Mouse (Mus musculus) midbrain, embryonic 10.5 days (tissue): Measurements from ENCODE around the gene Gm20695. TPM values are rescaled to one million over a fixed set of nuclear protein-coding genes. Genes with fewer than 3 reads are reported as not detected.
A peak's percentile ranks its signal among the peaks of the same experiment; 100 is the strongest.

ENCODE experiments used
- DNase-seq: peaks from one replicate; pipeline ENCODE4 v3.0.0-alpha.2; 2017; ENCODE audit warnings: low spot score
- H3K27ac ChIP-seq: fragments of 300-500 bp; sonication (generic); replicated peaks from 2 replicates; pipeline ENCODE4 v1.5.1; 2016; ENCODE audit warnings: mild to moderate bottlenecking
- H3K27me3 ChIP-seq: fragments of 300-500 bp; sonication (generic); 2 replicates; pipeline ENCODE4 v1.6.1; 2016; ENCODE audit warnings: low read depth, mild to moderate bottlenecking; ENCODE audit not compliant: poor library complexity, severe bottlenecking
- H3K36me3 ChIP-seq: fragments of 300-500 bp; sonication (generic); 2 replicates; pipeline ENCODE4 v1.6.1; 2016; ENCODE audit warnings: mild to moderate bottlenecking, moderate library complexity
- H3K4me1 ChIP-seq: fragments of 300-500 bp; sonication (generic); 2 replicates; pipeline ENCODE4 v1.6.1; 2016
- H3K4me3 ChIP-seq: fragments of 300-500 bp; sonication (generic); 2 replicates; pipeline ENCODE4 v1.5.1; 2016; ENCODE audit warnings: mild to moderate bottlenecking, moderate library complexity
- H3K9me3 ChIP-seq: fragments of 300-500 bp; sonication (generic); replicated peaks from 2 replicates; pipeline ENCODE4 v1.6.1; 2016; ENCODE audit warnings: mild to moderate bottlenecking
- WGBS: fragments of 180-500 bp; shearing (Covaris S2); methylation state at CpG from one replicate; pipeline ENCODE4 v1.1.7; 2016; 5-methylcytosine and 5-hydroxymethylcytosine counted together
- polyA plus RNA-seq: library from polyadenylated mRNA; unstranded; fragments of >200 nt; fragmentation: Nextera tagmentation; extraction: Ambion mirVana; gene quantifications from 2 replicates; pipeline ENCODE4 v1.2.1, GENCODE M21; 2016

Gene Gm20695
- polyA plus RNA-seq, 1 experiment from 2014 or later: 4.1 TPM

DNA sequence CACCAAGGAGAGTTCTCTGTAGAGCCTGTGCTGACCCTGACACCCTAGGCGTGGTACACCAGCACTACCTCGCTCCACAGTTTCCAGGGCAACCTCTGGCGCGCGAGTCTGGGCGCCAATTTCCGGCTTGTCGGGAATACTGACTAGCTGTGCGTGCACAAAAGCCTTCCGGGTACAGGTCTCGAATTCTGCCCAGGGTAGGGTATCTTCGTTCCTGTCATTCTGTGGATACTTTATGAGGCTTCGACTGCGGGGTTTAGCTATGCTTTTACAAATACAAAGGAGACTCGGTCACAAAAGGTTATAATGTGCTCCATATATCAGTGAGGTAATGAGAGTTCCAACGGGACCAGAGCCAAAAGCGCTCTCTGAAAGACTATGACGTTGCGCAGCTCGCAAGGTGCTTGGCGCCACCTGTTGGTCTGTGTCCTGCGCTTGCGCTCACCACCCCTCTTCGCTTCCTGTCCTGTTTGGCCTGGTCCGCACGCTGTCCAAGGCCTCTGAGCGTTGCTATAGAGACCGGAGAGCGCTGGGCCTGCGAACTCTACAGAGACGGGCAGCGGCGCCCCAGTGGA lies 24.2 kb downstream of the Gm20695 start, which contains the start of the genes 1700037C18Rik and Cluap1:
Gene 1700037C18Rik (minus strand): TSS at position 153 of the 575 bp plus-strand sequence.
Gene Cluap1 (plus strand): TSS at position 265 of the 575 bp plus-strand sequence.
- Histone ChIP-seq H3K4me1 (peaks cover 25% of the 10 kb centered on the region), H3K36me3 (peaks cover 49% of the 10 kb centered on the region), H3K9me3 (no peaks in the 10 kb centered on the region), H3K27ac (peak within 1 kb of the TSS; percentile 87), H3K4me3 (peak within 1 kb of the TSS; percentile 62), H3K27me3 (no peaks in the 10 kb centered on the region)
- WGBS: under 1% methylated on average over 33 of the region's 33 CpGs
- DNase-seq: peak; percentile 93

DNA sequence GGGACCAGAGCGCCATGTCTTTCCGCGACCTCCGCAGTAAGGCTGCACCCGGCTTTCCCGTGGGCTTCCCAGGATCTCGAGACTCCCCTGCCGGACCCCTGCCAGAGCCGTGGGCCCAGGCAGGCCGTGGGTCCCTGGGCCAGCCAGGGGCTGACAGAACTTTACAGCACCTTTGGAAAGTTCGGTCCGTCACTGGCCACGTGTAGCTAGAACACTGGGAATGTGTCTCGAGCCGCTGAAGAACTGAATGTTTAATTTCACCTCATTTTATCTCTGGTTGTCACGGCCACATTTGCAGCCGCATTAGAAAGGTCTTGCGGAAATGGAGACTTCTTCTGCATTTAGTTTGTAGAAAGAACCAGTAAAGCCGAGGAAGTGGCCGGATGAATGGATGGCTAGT lies 24.7 kb downstream of the Gm20695 start:
- Histone ChIP-seq H3K36me3 (peaks cover 49% of the 10 kb centered on the region), H3K27me3 (no peaks in the 10 kb centered on the region)
- 12% methylated on average over 20 of the region's 20 CpGs for WGBS

DNA sequence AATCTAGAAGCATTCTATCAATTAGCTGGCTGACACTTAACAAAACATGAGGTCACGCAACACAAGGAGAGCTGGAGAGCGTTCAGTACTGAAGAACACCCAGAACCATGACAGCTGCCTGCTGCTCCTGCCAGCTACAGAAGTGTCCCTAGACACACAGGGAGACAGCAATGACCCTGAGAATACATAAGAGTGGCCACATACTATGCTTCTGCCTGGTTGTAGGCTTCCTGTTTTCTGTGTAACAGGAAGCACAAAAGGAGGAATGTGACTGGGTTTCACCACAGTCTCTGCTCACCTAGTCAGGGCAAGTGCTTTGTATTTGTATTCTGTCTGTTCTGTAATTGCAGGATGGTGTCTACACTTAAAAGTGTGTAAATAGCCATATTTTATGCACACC lies 36.3 kb downstream of the Gm20695 start:
- 97% methylated on average over 2 of the region's 2 CpGs for WGBS
- peaks cover 80% of the 10 kb centered on the region for H3K36me3 ChIP-seq

More for the DNA sequence above, 24.7 kb downstream of the Gm20695 start:
- Histone ChIP-seq H3K4me1 (peaks cover 25% of the 10 kb centered on the region), H3K27ac (peak overlapping the region; percentile 87), H3K9me3 (no peaks in the 10 kb centered on the region), H3K4me3 (peak overlapping the region; percentile 62)
- DNase-seq: no peak

DNA sequence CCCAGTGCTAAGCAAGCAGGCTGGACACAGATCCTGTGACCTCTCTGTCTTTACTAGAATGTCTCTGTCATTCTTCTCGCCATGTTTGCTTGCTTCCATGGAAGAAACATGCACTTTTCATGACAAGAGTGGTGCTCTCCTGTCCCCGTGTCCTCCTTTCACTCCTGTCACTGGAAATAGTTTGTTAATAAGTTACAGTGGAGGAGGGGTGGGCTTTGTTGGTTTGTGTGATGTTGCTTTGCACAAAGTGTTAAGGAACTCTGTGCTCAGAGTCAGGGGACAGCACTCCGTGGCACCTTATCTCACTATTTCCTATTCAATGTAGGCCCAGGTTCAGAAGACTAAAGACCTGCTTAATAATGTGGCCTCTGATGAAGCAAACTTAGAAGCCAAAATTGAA lies 39.1 kb downstream of the Gm20695 start:
- 87% methylated on average over 3 of the region's 3 CpGs for WGBS
- Histone ChIP-seq H3K27me3 (no peaks in the 10 kb centered on the region), H3K4me3 (no peak overlapping the region), H3K27ac (no peak overlapping the region), H3K9me3 (no peaks in the 10 kb centered on the region), H3K4me1 (no peaks in the 10 kb centered on the region), H3K36me3 (peaks cover 77% of the 10 kb centered on the region)
- DNase-seq: no peak

More for the DNA sequence above, 36.3 kb downstream of the Gm20695 start:
- no peak overlapping the region for H3K27ac ChIP-seq
- no peaks in the 10 kb centered on the region for H3K27me3 ChIP-seq
- H3K4me1 ChIP-seq: no peaks in the 10 kb centered on the region
- no peak overlapping the region for H3K4me3 ChIP-seq
- DNase-seq: no peak
- H3K9me3 ChIP-seq: no peaks in the 10 kb centered on the region

DNA sequence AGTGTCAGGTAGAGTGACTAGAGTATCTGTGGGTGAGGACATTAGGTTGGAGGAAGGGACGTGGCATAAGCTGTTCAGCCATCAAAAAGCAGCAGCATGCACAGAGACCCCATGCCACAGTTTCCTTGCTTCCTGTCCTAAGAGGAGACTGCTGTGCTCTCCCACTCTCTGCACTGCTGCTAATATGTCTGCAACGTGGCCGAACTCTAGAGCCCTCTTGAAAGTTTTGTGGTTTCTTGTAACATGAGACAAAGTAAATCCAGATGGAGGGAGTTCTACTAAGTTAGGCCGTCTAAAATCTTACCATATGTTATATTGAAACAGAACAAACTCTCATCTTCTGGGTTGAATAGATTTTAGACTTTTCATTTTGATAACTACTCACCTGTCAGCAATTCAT lies 39.5 kb downstream of the Gm20695 start:
- H3K27me3 ChIP-seq: no peaks in the 10 kb centered on the region
- H3K27ac ChIP-seq: no peak overlapping the region
- WGBS: 79% methylated on average over 4 of the region's 4 CpGs
- no peak overlapping the region for H3K4me3 ChIP-seq
- H3K4me1 ChIP-seq: no peaks in the 10 kb centered on the region
- peaks cover 78% of the 10 kb centered on the region for H3K36me3 ChIP-seq
- DNase-seq: no peak
- no peaks in the 10 kb centered on the region for H3K9me3 ChIP-seq

DNA sequence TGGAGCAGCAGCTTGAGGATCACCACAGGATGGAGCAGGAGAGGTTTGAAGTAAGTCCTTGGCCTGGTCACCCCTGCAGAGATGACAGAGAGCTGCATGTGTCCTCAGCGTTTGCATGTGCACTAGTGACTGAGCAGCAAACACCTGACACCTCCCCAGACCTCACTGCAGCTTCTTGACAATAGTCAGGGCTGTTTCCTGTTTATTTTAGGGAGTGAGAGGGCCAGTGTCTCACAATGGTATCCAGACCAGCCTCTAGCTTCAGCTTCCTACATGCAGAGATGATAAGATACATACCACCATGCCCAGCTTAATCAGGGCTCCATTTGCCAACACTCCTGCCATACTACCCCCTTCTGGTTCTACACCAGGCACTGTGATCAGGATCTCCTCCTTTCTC lies 44.1 kb downstream of the Gm20695 start:
- DNase-seq: no peak
- WGBS: 84% methylated on average over 1 of the region's 1 CpGs
- no peak overlapping the region for H3K4me3 ChIP-seq
- no peak overlapping the region for H3K27ac ChIP-seq
- no peaks in the 10 kb centered on the region for H3K27me3 ChIP-seq
- H3K9me3 ChIP-seq: no peaks in the 10 kb centered on the region
- no peaks in the 10 kb centered on the region for H3K4me1 ChIP-seq
- peaks cover 75% of the 10 kb centered on the region for H3K36me3 ChIP-seq

DNA sequence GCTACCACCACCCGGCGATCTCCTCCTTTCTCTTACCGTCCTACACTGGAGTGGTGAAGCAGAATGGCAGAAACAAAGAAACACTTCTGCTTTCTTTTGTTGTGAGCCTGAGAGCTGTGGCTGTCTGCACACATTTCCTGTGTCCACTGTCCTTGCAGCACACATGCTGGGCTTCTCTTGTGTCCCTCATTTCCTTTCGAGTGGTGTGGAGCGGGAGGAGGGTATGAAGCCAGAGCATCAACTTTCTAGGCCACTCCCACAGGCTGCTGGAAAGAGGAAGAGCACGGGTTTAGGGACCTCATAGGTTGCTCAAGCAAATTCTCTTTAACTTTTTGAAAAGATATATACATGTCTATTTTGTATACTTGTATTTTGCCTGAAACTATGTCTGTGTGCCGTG lies 44.7 kb downstream of the Gm20695 start:
- 83% methylated on average over 7 of the region's 7 CpGs for WGBS
- H3K27me3 ChIP-seq: no peaks in the 10 kb centered on the region
- no peak overlapping the region for H3K27ac ChIP-seq
- no peak overlapping the region for H3K4me3 ChIP-seq
- H3K36me3 ChIP-seq: peaks cover 75% of the 10 kb centered on the region
- no peak for DNase-seq
- H3K9me3 ChIP-seq: no peaks in the 10 kb centered on the region
- H3K4me1 ChIP-seq: no peaks in the 10 kb centered on the region

DNA sequence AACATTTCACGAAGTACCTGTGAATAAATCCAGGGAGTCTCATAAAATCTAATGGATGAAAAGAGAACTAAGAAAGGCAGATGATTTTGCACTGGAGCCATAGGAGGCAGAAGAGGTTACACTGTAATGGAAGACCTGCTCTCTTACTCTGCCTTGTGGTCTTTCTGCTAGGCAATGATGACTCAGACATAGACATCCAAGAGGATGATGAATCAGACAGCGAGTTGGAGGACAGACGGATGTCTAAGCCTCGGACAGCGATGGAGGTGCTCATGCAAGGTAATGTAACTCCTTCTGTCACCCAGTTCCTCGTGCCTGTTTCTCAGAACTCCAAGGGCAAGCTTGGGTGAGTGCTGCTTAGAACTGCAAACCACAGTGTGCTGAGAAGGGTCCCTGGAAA lies 49.1 kb downstream of the Gm20695 start:
- Histone ChIP-seq H3K27me3 (no peaks in the 10 kb centered on the region), H3K36me3 (peaks cover 82% of the 10 kb centered on the region), H3K9me3 (no peaks in the 10 kb centered on the region), H3K4me3 (no peak overlapping the region), H3K27ac (no peak overlapping the region), H3K4me1 (no peaks in the 10 kb centered on the region)
- DNase-seq: no peak
- 92% methylated on average over 6 of the region's 6 CpGs for WGBS

DNA sequence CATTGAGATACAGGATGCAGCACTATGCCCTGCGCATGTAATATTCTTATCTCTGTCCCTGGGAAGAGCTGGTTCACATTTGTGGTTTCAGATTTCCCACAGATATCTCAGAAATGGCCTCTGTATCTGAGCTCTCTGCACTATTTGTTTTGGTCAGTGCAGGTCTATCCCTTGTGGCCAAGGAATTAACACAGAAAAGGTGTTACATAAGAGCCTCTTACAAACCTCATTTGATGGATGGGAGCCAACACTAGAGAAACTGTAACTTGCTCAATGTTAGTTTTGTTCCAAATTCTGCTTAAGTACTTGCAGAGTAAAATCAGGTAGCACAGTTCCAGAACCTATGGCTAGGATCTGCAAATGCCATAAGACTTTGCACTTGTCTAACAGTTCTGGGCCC lies 49.6 kb downstream of the Gm20695 start:
- H3K27me3 ChIP-seq: no peaks in the 10 kb centered on the region
- H3K36me3 ChIP-seq: peaks cover 84% of the 10 kb centered on the region
- WGBS: 91% methylated on average over 1 of the region's 1 CpGs
- H3K9me3 ChIP-seq: no peaks in the 10 kb centered on the region
- no peaks in the 10 kb centered on the region for H3K4me1 ChIP-seq
- DNase-seq: no peak
- H3K4me3 ChIP-seq: no peak overlapping the region
- H3K27ac ChIP-seq: no peak overlapping the region

DNA sequence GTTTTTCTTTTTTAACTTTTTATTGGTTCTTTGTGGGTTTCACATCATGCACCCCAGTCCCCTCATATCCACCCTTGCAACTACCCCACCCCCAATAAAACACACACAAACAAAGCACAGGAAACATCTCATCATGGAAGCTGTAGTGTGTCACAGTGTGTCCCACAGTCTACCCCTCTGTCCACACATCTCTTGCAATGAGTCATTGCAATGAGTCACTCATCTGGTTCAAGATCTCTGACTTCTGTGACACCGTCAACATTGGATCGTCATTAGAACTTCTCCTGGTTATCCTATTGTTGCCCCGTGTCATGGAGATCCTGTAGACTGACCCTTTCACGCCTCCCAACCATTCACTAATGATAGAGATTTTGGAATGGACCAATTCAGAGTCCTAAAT lies 50.3 kb downstream of the Gm20695 start:
- 91% methylated on average over 4 of the region's 4 CpGs for WGBS
- peaks cover 80% of the 10 kb centered on the region for H3K36me3 ChIP-seq

DNA sequence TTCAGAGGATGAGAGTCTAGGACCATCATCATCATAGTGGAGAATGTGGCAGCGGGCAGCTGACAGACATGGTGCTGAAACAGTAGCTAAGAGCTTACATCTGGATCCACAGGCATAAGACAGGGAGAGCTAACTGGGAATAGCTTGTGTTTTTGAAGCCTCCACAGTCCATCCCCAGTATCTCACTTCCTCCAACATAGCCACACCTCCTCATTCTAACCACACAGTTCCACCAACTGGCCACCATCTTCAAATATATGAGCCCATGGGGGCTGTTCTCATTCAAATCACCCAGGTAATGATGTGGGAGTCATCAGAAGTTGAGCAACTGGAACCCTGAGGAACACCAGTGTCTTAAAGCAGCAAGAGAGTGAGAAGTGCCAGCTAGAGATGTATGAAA lies 66.7 kb downstream of the Gm20695 start:
- H3K36me3 ChIP-seq: no peaks in the 10 kb centered on the region
- no peaks in the 10 kb centered on the region for H3K4me1 ChIP-seq
- H3K9me3 ChIP-seq: no peaks in the 10 kb centered on the region
- WGBS: 91% methylated on average over 1 of the region's 1 CpGs
- no peak overlapping the region for H3K4me3 ChIP-seq
- no peak overlapping the region for H3K27ac ChIP-seq
- H3K27me3 ChIP-seq: no peaks in the 10 kb centered on the region
- no peak for DNase-seq

More for the DNA sequence above, 50.3 kb downstream of the Gm20695 start:
- no peak for DNase-seq
- Histone ChIP-seq H3K27ac (no peak overlapping the region), H3K27me3 (no peaks in the 10 kb centered on the region), H3K4me1 (no peaks in the 10 kb centered on the region), H3K4me3 (no peak overlapping the region), H3K9me3 (no peaks in the 10 kb centered on the region)

DNA sequence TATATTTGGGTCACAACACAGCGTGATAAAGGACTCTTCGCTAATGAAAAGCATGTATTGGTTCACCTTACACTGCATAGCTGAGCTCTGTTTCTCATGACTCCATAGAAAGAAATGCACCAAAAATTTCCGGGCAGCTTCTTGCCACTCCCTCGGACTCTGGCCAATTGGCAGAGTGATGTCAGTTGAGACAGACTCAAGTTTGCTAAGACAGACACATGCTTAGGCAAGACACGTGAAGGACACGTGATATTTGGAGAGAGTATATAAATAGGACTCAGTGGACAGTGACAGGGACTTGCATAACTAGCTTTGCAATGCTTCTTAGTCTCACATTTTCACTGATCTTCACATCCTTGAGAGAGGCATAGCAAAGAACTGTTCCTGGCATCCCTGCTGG lies 71.9 kb downstream of the Gm20695 start:
- no peak overlapping the region for H3K4me3 ChIP-seq
- no peaks in the 10 kb centered on the region for H3K9me3 ChIP-seq
- no peaks in the 10 kb centered on the region for H3K4me1 ChIP-seq
- no peaks in the 10 kb centered on the region for H3K36me3 ChIP-seq
- WGBS: 90% methylated on average over 6 of the region's 6 CpGs
- no peaks in the 10 kb centered on the region for H3K27me3 ChIP-seq
- no peak overlapping the region for H3K27ac ChIP-seq
- no peak for DNase-seq

DNA sequence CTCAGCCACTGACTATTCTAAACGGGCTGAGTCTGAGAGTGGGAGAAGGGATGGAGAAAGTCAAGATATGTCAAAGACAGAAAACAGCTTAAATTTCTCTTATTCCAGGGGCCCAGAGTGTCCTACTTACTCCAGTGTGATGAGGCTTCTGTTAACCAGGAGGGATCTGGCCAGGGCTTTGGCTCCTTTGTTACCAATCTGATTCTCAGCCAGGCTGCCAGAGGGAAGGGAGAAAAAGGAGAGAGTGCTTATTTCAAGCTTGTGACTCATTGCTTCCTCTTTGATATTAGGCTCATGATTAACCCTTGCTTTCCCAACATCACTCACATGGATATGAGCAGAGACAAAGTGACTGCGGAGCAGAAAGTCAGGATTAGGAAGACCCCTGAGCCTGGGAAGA lies 74.8 kb downstream of the Gm20695 start:
- Histone ChIP-seq H3K27ac (no peak overlapping the region), H3K36me3 (no peaks in the 10 kb centered on the region), H3K9me3 (no peaks in the 10 kb centered on the region), H3K4me3 (no peak overlapping the region), H3K4me1 (no peaks in the 10 kb centered on the region), H3K27me3 (no peaks in the 10 kb centered on the region)
- DNase-seq: no peak
- WGBS: 80% methylated on average over 2 of the region's 2 CpGs

DNA sequence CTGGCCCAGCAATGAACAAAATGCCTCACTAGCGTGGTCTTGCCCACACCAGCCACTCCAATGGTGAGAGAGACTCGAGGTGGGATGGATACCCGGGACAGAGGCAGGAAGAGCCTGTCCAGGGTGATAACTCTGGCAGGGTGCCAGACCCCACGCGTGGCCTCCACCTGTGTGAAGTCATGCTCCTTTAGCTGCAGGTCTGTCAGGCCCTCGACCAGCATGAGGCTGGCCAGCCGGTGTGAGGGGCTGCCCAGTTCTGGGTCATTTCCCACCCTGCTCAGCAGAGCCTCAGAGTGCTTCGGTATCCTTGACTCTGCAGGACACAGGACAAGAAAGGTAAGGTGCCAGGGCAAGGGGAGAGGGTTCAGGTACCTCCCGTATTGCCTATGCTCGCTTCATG lies 80.5 kb downstream of the Gm20695 start:
- no peaks in the 10 kb centered on the region for H3K9me3 ChIP-seq
- WGBS: 85% methylated on average over 10 of the region's 10 CpGs

More for the DNA sequence above, 80.5 kb downstream of the Gm20695 start:
- no peaks in the 10 kb centered on the region for H3K27me3 ChIP-seq
- H3K4me3 ChIP-seq: no peak overlapping the region
- no peaks in the 10 kb centered on the region for H3K36me3 ChIP-seq
- no peak for DNase-seq
- H3K27ac ChIP-seq: no peak overlapping the region
- H3K4me1 ChIP-seq: no peaks in the 10 kb centered on the region
